In genomic region chr4:88033216-88033653, GRCm38 (mm10) we compare ENCODE assay signal across 8 mouse cellular contexts. TPM values are rescaled to one million over a fixed set of nuclear protein-coding genes. Genes with fewer than 3 reads are reported as not detected.
A peak's percentile ranks its signal among the peaks of the same experiment; 100 is the strongest.
DNase-seq lines count a peak whose midpoint lies in the region; ATAC-seq and TF ChIP-seq lines count a peak whose summit lies in the region.

Gene Mllt3 (minus strand): TSS chr4:88033364.

- peaks cover 7% of the 10 kb centered on the region for H3K36me3 ChIP-seq in forebrain, embryonic 14.5 days (ENCODE audit: control insufficient read depth, insufficient read depth, low read length)

- H3K4me1 ChIP-seq in forebrain, embryonic 14.5 days (ENCODE audit: control insufficient read depth, insufficient read depth, low read length) = peaks cover 22% of the 10 kb centered on the region
- H3K4me1 ChIP-seq in lung, adult 2 months (ENCODE audit: control insufficient read depth, insufficient read depth, low read length) = peaks cover 6% of the 10 kb centered on the region

- peak; percentile 94 for DNase-seq in ES-CJ7 (ENCODE audit: low read depth, low spot score)
- peak; percentile 95 for DNase-seq in cerebellum, adult 11 months
- DNase-seq in forebrain, embryonic 14.5 days (ENCODE audit: low spot score) = peak; percentile 97
- peak; percentile 90 for DNase-seq in heart, postnatal 25 days (ENCODE audit: low spot score)
- DNase-seq in layer of hippocampus, adult 18-20 months (ENCODE audit: low spot score in 2 of 2) = peak; percentile 90 to 95
- peak; percentile 91 for DNase-seq in lung, adult 2 months
- peak; percentile 95 to 98 for DNase-seq in thymus, adult 18-20 months

- TF ChIP-seq POLR2A in lung, adult 2 months (IDR thresholded peaks at IDR 0.05; ENCODE audit: borderline replicate concordance, extremely low read depth, low read depth, low read length) = peak; percentile 53; the same call in 1 of the 2 replicates

- no peaks in the 10 kb centered on the region for H3K9me3 ChIP-seq in forebrain, embryonic 14.5 days (replicated peaks; ENCODE audit: control insufficient read depth, low read length)

- intact Hi-C loops in heart, postnatal 25 days (cut with DNase I) = loop anchor here (5.0 kb wide), 1 partner anchor 246 kb away; no protein-coding TSS in a partner anchor

- H3K27me3 ChIP-seq in forebrain, embryonic 14.5 days (replicated peaks; ENCODE audit: control insufficient read depth, insufficient read depth, low read length) = no peaks in the 10 kb centered on the region

- ATAC-seq in forebrain, embryonic 14.5 days = peak; percentile 90
- peak; percentile 64 for ATAC-seq in neutrophil, adult 5-6 weeks (ENCODE audit: extremely low read depth, insufficient number of reproducible peaks, low FRiP score, poor library complexity, severe bottlenecking)

- H3K4me2 ChIP-seq in forebrain, embryonic 14.5 days (ENCODE audit: low read length) = peak within 1 kb of the TSS; percentile 54

- peak within 1 kb of the TSS; percentile 96 for H3K9ac ChIP-seq in forebrain, embryonic 14.5 days (ENCODE audit: low read length)

- H3K27ac ChIP-seq in forebrain, embryonic 14.5 days (ENCODE audit: low read depth, low read length) = peak within 1 kb of the TSS; percentile 99

- 1% methylated on average over 34 of the region's 37 CpGs for WGBS in forebrain, embryonic 14.5 days
- 1% methylated on average over 37 of the region's 37 CpGs for WGBS in lung, adult 2 months

- H3K4me3 ChIP-seq in forebrain, embryonic 14.5 days (ENCODE audit: low read depth, low read length) = peak within 1 kb of the TSS; percentile 82
- H3K4me3 ChIP-seq in lung, adult 2 months (replicated peaks; ENCODE audit: extremely low read depth, low read depth, low read length) = peak within 1 kb of the TSS; percentile 68

- TF ChIP-seq CTCF in lung, adult 2 months (IDR thresholded peaks at IDR 0.05; ENCODE audit: insufficient read depth, low read length) = no peak

RNA-seq across cellular contexts. Expression of gene Mllt3, which starts in this region (rescaled TPM):
- polyA plus RNA-seq in forebrain, embryonic 14.5 days (2014; fragmentation: Nextera tagmentation; extraction: Ambion mirVana) = 95.2 and 108 TPM in 2 replicates
- 10 to 100 TPM; 11.7 to 12.2 TPM for total RNA-seq in heart, postnatal 25 days (2021)
- total RNA-seq in layer of hippocampus, adult 18-20 months (2021) = 10 to 100 TPM; 50.9 to 58.1 TPM
- polyA plus RNA-seq in lung, adult 2 months (2012; rRNA removed) = 6.7 and 8.5 TPM in 2 replicates
- total RNA-seq in neutrophil, adult 5-6 weeks (2017) = 14.6 and 16.1 TPM in 2 replicates

Comparison
In these comparisons a context has a peak if more than half of its experiments do, and no peak if none do; other contexts are left out.
1. Peak in every context shown above with its lines: DNase-seq, ATAC-seq, H3K4me3 ChIP-seq and H3K27ac ChIP-seq.
2. RNA of gene Mllt3 (polyA plus RNA-seq): 95.2 to 108 TPM in forebrain, embryonic 14.5 days; 6.7 to 8.5 TPM in lung, adult 2 months; every median in the first group is over 10 times any median in the second.